Mouse (Mus musculus): ENCODE measurements around the gene Pfn3.

DNA sequence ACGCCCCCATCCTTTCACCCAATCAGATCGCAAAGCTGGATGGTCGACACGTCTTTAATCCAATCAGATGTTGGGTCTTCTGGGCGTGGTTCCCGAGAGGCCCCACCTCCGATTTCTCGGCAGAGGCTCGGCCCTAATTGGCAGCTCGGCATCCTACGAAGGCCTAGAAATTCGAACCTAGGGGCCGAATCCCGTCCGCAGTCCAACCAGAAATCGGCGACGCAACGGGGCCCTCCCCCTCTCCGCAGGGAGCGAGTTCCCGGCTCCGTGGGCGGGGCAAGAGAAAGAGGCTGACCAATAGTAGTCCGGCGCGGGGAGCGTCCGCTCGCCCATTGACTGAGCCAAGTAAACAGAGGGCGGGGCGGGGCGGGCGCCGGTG is 29.9 kb upstream of the Pfn3 start, which contains the start of gene Grk6:
- TF ChIP-seq CTCF (IDR thresholded peaks at IDR 0.05): no peak
- TF ChIP-seq EP300 (IDR thresholded peaks at IDR 0.05): no peak
